Mouse (Mus musculus) kidney, postnatal 0 days (tissue): ENCODE measurements around the gene Erbin. TPM values are rescaled to one million over a fixed set of nuclear protein-coding genes. Genes with fewer than 3 reads are reported as not detected.

Source experiments
- ATAC-seq: fragments of 200-750 bp; cut with Nextera tagmentation; replicated peaks from 2 replicates; pipeline ENCODE4 v1.8.0; 2017; ENCODE audit warnings: low read depth, moderate number of reproducible peaks, moderate TSS enrichment, moderate library complexity; ENCODE audit not compliant: low FRiP score
- DNase-seq: peaks from one replicate; pipeline ENCODE4 v3.0.0-alpha.2; 2016; ENCODE audit warnings: low spot score
- H3K27ac ChIP-seq: fragments of 300-500 bp; sonication (generic); 2 replicates; pipeline ENCODE4 v1.5.1; 2014; ENCODE audit warnings: mild to moderate bottlenecking
- H3K27me3 ChIP-seq: fragments of 300-500 bp; sonication (generic); 2 replicates; pipeline ENCODE4 v1.6.1; 2014; ENCODE audit warnings: low read length, mixed read lengths; ENCODE audit not compliant: insufficient read depth
- H3K36me3 ChIP-seq: fragments of 300-500 bp; sonication (generic); 2 replicates; pipeline ENCODE4 v1.6.1; 2014; ENCODE audit warnings: low read length, mixed read lengths; ENCODE audit not compliant: insufficient read depth
- H3K4me1 ChIP-seq: fragments of 300-500 bp; sonication (generic); replicated peaks from 2 replicates; pipeline ENCODE4 v1.6.1; 2014; ENCODE audit warnings: antibody characterized with exemption, low read length, mixed read lengths; ENCODE audit not compliant: insufficient read depth
- H3K4me2 ChIP-seq: fragments of 300-500 bp; sonication (generic); 2 replicates; pipeline ENCODE4 v1.6.1; 2014; ENCODE audit warnings: mild to moderate bottlenecking, low read length, moderate library complexity, mixed read lengths
- H3K4me3 ChIP-seq: fragments of 300-500 bp; sonication (generic); replicated peaks from 2 replicates; pipeline ENCODE4 v1.5.1; 2014; ENCODE audit warnings: low read depth, low read length
- H3K9ac ChIP-seq: fragments of 300-500 bp; sonication (generic); 2 replicates; pipeline ENCODE4 v1.6.1; 2014; ENCODE audit warnings: low read depth, low read length
- H3K9me3 ChIP-seq: fragments of 300-500 bp; sonication (generic); replicated peaks from 2 replicates; pipeline ENCODE4 v1.6.1; 2016; ENCODE audit warnings: low read length, inconsistent platforms, mixed read lengths
- CTCF ChIP-seq: IDR thresholded peaks from 2 replicates; pipeline ENCODE4 v1.5.1; 2016; ENCODE audit warnings: antibody characterized with exemption, low read depth, mild to moderate bottlenecking, moderate library complexity
- WGBS: fragments of 180-500 bp; shearing (Covaris S2); extraction: QIAGEN DNeasy Blood & Tissue Kit; methylation state at CpG from one replicate; pipeline ENCODE4 v1.1.7; 2014; 5-methylcytosine and 5-hydroxymethylcytosine counted together
- polyA plus RNA-seq: library from polyadenylated mRNA; unstranded; fragments of >200 nt; fragmentation: Nextera tagmentation; extraction: Ambion mirVana; gene quantifications from 2 replicates; pipeline ENCODE4 v1.2.1, GENCODE M21; 2015

Erbin gene
- polyA plus RNA-seq, 1 experiment from 2014 or later = 25.9 TPM

GRCm38 (mm10) chr13:103919234-103919955 is 919 bp downstream of the Erbin start:
- DNase-seq (peak; percentile 64), ATAC-seq (no peak)
- no peaks in the 10 kb centered on the region for H3K9me3 ChIP-seq
- TF ChIP-seq CTCF = no peak
- no peaks in the 10 kb centered on the region for H3K36me3 ChIP-seq
- under 1% methylated on average over 32 of the region's 32 CpGs for WGBS
- no peaks in the 10 kb centered on the region for H3K27me3 ChIP-seq
- H3K27ac ChIP-seq = peak overlapping the region; percentile 100
- 0 out of 2 replicates have a peak, but pooled peaks cover 14% of the 10 kb centered on the region for H3K4me1 ChIP-seq
- H3K4me2 ChIP-seq = peak overlapping the region; percentile 75
- peak overlapping the region; percentile 75 for H3K4me3 ChIP-seq
- H3K9ac ChIP-seq = peak overlapping the region; percentile 99

- ATAC-seq = no peak
- 0 out of 2 replicates have a peak, but pooled peaks cover 11% of the 10 kb centered on the region for H3K4me1 ChIP-seq
- H3K4me2 ChIP-seq = peak overlapping the region; percentile 75
- no peaks in the 10 kb centered on the region for H3K36me3 ChIP-seq
- H3K4me3 ChIP-seq = peak overlapping the region; percentile 75
- no peaks in the 10 kb centered on the region for H3K27me3 ChIP-seq
- H3K27ac ChIP-seq = peak overlapping the region; percentile 100; the same call in 1 of the 2 replicates
- no peak for TF ChIP-seq CTCF
- peak; percentile 73 for DNase-seq
- H3K9ac ChIP-seq = peak overlapping the region; percentile 99
- no peaks in the 10 kb centered on the region for H3K9me3 ChIP-seq
- 13% methylated on average over 3 of the region's 3 CpGs for WGBS
These were observed 1.9 kb downstream of the Erbin start for GRCm38 (mm10) chr13:103918432-103918831.

- no peaks in the 10 kb centered on the region for H3K36me3 ChIP-seq
- DNase-seq (no peak), ATAC-seq (no peak)
- H3K4me3 ChIP-seq = no peak overlapping the region
- no peaks in the 10 kb centered on the region for H3K4me1 ChIP-seq
- H3K9me3 ChIP-seq = no peaks in the 10 kb centered on the region
- WGBS = 72% methylated on average over 4 of the region's 4 CpGs
- H3K27me3 ChIP-seq = no peaks in the 10 kb centered on the region
- H3K27ac ChIP-seq = no peak overlapping the region
- no peak overlapping the region for H3K4me2 ChIP-seq
- no peak overlapping the region for H3K9ac ChIP-seq
- TF ChIP-seq CTCF = no peak
These were observed 6.1 kb downstream of the Erbin start for GRCm38 (mm10) chr13:103914114-103914736.

- no peak overlapping the region for H3K4me3 ChIP-seq
- 77% methylated on average over 3 of the region's 3 CpGs for WGBS
- no peaks in the 10 kb centered on the region for H3K27me3 ChIP-seq
- H3K27ac ChIP-seq = no peak overlapping the region
- no peak overlapping the region for H3K9ac ChIP-seq
- H3K36me3 ChIP-seq = no peaks in the 10 kb centered on the region
- no peak for TF ChIP-seq CTCF
- H3K4me1 ChIP-seq = no peaks in the 10 kb centered on the region
- no peak overlapping the region for H3K4me2 ChIP-seq
- no peaks in the 10 kb centered on the region for H3K9me3 ChIP-seq
- no peak for ATAC-seq
- DNase-seq = no peak
These were observed 8.0 kb downstream of the Erbin start for GRCm38 (mm10) chr13:103912351-103912750.

- Histone ChIP-seq H3K4me2 (no peak overlapping the region), H3K27ac (no peak overlapping the region), H3K9me3 (no peaks in the 10 kb centered on the region), H3K36me3 (no peaks in the 10 kb centered on the region), H3K27me3 (no peaks in the 10 kb centered on the region), H3K4me1 (no peaks in the 10 kb centered on the region), H3K4me3 (no peak overlapping the region), H3K9ac (no peak overlapping the region)
- no peak for TF ChIP-seq CTCF
- 74% methylated on average over 1 of the region's 1 CpGs for WGBS
- ATAC-seq = no peak
- no peak for DNase-seq
These were observed 9.7 kb downstream of the Erbin start for GRCm38 (mm10) chr13:103910598-103910997.

DNA sequence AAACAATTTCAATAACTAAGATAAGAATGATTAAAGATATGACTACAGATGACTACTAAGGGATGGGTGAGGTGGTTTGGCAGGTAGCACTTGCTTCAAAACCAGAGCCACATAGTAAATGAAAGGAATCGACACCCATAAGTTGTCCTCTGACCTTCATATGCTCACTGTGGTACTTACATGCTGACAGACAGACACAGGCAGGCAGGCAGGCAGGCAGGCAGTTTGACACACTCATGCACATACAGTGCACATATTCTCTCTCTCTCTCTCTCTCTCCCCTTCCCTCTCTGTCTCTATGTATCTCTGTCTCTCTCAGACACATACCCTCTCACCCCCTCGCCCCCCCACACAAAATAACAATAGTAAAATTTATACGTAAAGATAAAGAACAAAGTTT is 10.4 kb downstream of the Erbin start:
- ATAC-seq (no peak), DNase-seq (no peak)
- Histone ChIP-seq H3K4me3 (no peak overlapping the region), H3K9ac (no peak overlapping the region), H3K4me1 (no peaks in the 10 kb centered on the region), H3K4me2 (no peak overlapping the region), H3K27me3 (no peaks in the 10 kb centered on the region), H3K27ac (no peak overlapping the region), H3K9me3 (no peaks in the 10 kb centered on the region), H3K36me3 (no peaks in the 10 kb centered on the region)
- whole genome bisulfite sequencing = 67% methylated on average over 3 of the region's 3 CpGs
- no peak for TF ChIP-seq CTCF
